Mouse (Mus musculus) heart, postnatal 14 days (tissue): ENCODE data around the gene Lrrc8e. TPM values are rescaled to one million over a fixed set of nuclear protein-coding genes. Genes with fewer than 3 reads are reported as not detected.

Source experiments
- total RNA-seq, 2 experiments: library from RNA; stranded (reverse); gene quantifications; 2 replicates each; pipeline ENCODE4 v1.2.3; 2021

Lrrc8e gene
- total RNA-seq, 2 experiments from 2014 or later = 0.14 to 0.20 TPM

Other genes starting within 250 kb of the Lrrc8e start
- under 1 TPM; 0.29 to 0.41 TPM for gene Cd209f, start 121.0 kb upstream of the Lrrc8e start, total RNA-seq
- not detected for gene Cd209g, start 92.7 kb upstream of the Lrrc8e start, total RNA-seq
- 10 to 100 TPM; 22.2 to 24.5 TPM for gene Evi5l, start 60.3 kb upstream of the Lrrc8e start, total RNA-seq
- gene Prr36, start 9.4 kb upstream of the Lrrc8e start, total RNA-seq = under 1 TPM in 1 of 2 experiments, not detected in 1; 0.05 TPM
- gene Map2k7, start 11.9 kb downstream of the Lrrc8e start, total RNA-seq = 10 to 100 TPM; 59.2 to 69.6 TPM
- under 1 TPM in 1 of 2 experiments, not detected in 1; 0.38 TPM for gene Gm49320, start 12.0 kb downstream of the Lrrc8e start, total RNA-seq
- 1 to 10 TPM; 3.0 to 4.3 TPM for gene Tgfbr3l, start 21.4 kb downstream of the Lrrc8e start, total RNA-seq
- 10 to 100 TPM; 14.4 to 14.5 TPM for gene Snapc2, start 26.3 kb downstream of the Lrrc8e start, total RNA-seq
- 1 to 10 TPM; 2.0 to 2.2 TPM for gene Ctxn1, start 32.4 kb downstream of the Lrrc8e start, total RNA-seq
- 100 to 1,000 TPM; 110 to 117 TPM for gene Timm44, start 49.1 kb downstream of the Lrrc8e start, total RNA-seq
- gene Ccl25, start 98.4 kb downstream of the Lrrc8e start, total RNA-seq = 10 to 100 TPM in 1 of 2 experiments, 1 to 10 TPM in 1; 5.9 to 14.8 TPM
- 10 to 100 TPM; 58.8 to 66.1 TPM for gene Elavl1, start 98.6 kb downstream of the Lrrc8e start, total RNA-seq